9 mouse cellular contexts compared by ENCODE assay signal in the genomic region with DNA sequence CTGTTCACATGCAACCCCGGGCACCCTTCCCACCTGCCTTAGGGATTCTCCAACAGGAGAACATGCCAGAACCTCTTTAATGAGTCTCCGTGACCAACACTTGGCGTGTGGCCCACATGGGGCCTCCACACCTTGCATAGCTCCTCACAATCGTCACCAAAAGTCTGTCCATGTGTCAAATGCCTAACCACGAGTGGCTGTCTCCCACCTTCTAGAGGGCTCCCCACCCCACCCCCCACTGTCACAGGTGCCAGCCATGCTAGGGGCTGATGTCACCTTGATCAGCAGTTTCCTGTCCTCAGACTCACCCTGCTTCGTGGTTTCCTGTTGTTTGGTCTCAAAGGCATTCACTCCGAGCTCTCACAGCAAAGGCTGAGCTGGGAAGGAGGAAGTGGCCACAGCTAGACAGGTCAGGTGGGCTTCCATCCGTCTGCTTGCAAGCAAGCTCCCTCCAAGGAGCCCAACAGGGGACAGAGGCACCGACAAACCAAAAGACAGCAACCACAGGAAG. TPM values are rescaled to one million over a fixed set of nuclear protein-coding genes. Genes with fewer than 3 reads are reported as not detected.
DNase-seq lines count a peak whose midpoint lies in the region; ATAC-seq lines count a peak whose summit lies in the region.
"Had no signal": no experiment of that assay in that cellular context is flagged by ENCODE, and none has a peak within 500 bp of the region (broad histone marks: within the 10 kb centered on the region; RNA-seq: fewer than 3 reads in every experiment).

No protein-coding gene starts in this region.

- DNase-seq in cerebellum, postnatal 14 days, result peak; percentile 44 to 72
- DNase-seq in cerebellum, adult 11-12 months, result no peak
- DNase-seq in adrenal gland, postnatal 36 days, result peak; percentile 57 to 67
- DNase-seq in induced T-regulatory cell, adult 2 months (ENCODE audit: low read depth), result peak; percentile 95
- peak; percentile 72 to 75 for DNase-seq in lung, adult 18-20 months
- DNase-seq in splenic B cell, adult 2 months (ENCODE audit: low read depth, low spot score), result peak; percentile 97
- no peak for DNase-seq in urinary bladder, postnatal 36 days (ENCODE audit: low spot score in 2 of 2)

- no peak overlapping the region for H3K4me2 ChIP-seq in midbrain, embryonic 13.5 days (replicated peaks)
- H3K4me2 ChIP-seq: limb, embryonic 12.5 days had no signal

- no peak overlapping the region for H3K27ac ChIP-seq in midbrain, embryonic 13.5 days

- no peaks in the 10 kb centered on the region for H3K36me3 ChIP-seq in splenic B cell, adult 2 months (ENCODE audit: control insufficient read depth, insufficient read depth, low read length, poor library complexity, severe bottlenecking)
- H3K36me3 ChIP-seq in midbrain, embryonic 13.5 days, result no peaks in the 10 kb centered on the region
- H3K36me3 ChIP-seq: limb, embryonic 12.5 days had no signal

- H3K9me3 ChIP-seq in midbrain, embryonic 13.5 days, result no peaks in the 10 kb centered on the region
- H3K9me3 ChIP-seq: limb, embryonic 12.5 days had no signal

- WGBS in midbrain, embryonic 13.5 days, result 74% methylated on average over 9 of the region's 9 CpGs

- H3K4me3 ChIP-seq in midbrain, embryonic 13.5 days (replicated peaks), result no peak overlapping the region
- H3K4me3 ChIP-seq: limb, embryonic 12.5 days had no signal

- H3K9ac ChIP-seq in midbrain, embryonic 13.5 days (replicated peaks), result no peak overlapping the region
- H3K9ac ChIP-seq: limb, embryonic 12.5 days had no signal

- peaks cover 9% of the 10 kb centered on the region for H3K4me1 ChIP-seq in midbrain, embryonic 13.5 days (replicated peaks)

- no peaks in the 10 kb centered on the region for H3K27me3 ChIP-seq in splenic B cell, adult 2 months (ENCODE audit: control insufficient read depth, insufficient read depth, low read length, poor library complexity, severe bottlenecking)
- H3K27me3 ChIP-seq in midbrain, embryonic 13.5 days, result no peaks in the 10 kb centered on the region

- ATAC-seq in midbrain, embryonic 13.5 days, result no peak

RNA-seq across cellular contexts. Expression of gene Osgin1, which starts 10.2 kb away (rescaled TPM):
- 100 to 1,000 TPM in 1 of 2 experiments, 10 to 100 TPM in 1; 60.9 to 140 TPM for total RNA-seq in adrenal gland, postnatal 36 days (2021)
- 0.10 and 0.28 TPM in 2 replicates for polyA plus RNA-seq in midbrain, embryonic 13.5 days (2015; fragmentation: Nextera tagmentation; extraction: Ambion mirVana)

RNA-seq across cellular contexts. Expression of gene Necab2, which starts 22.8 kb away (rescaled TPM):
- 1 to 10 TPM; 5.4 to 7.3 TPM for total RNA-seq in adrenal gland, postnatal 36 days (2021)
- 34.9 and 37.6 TPM in 2 replicates for polyA plus RNA-seq in midbrain, embryonic 13.5 days (2015; fragmentation: Nextera tagmentation; extraction: Ambion mirVana)

RNA-seq across cellular contexts. Expression of gene Mlycd, which starts 29.0 kb away (rescaled TPM):
- 10 to 100 TPM; 42.2 to 57.9 TPM for total RNA-seq in adrenal gland, postnatal 36 days (2021)
- polyA plus RNA-seq in midbrain, embryonic 13.5 days (2015; fragmentation: Nextera tagmentation; extraction: Ambion mirVana), result 11.8 and 13.8 TPM in 2 replicates

Comparison
In these comparisons a context has a peak if more than half of its experiments do, and no peak if none do; other contexts are left out.
1. DNase-seq: peak in cerebellum, postnatal 14 days (2 of 2), adrenal gland, postnatal 36 days (2 of 2), induced T-regulatory cell, adult 2 months (single experiment), lung, adult 18-20 months (2 of 2) and splenic B cell, adult 2 months (single experiment); none in cerebellum, adult 11-12 months (single experiment) and urinary bladder, postnatal 36 days (0 of 2).